Mouse (Mus musculus) WW6 (cell line): ENCODE results near the gene Tob2.

Experiments
- DNase-seq: peaks from one replicate; pipeline ENCODE4 v3.0.0-alpha.2; 2013; ENCODE audit warnings: low read depth, low spot score

Gene Tob2

DNA sequence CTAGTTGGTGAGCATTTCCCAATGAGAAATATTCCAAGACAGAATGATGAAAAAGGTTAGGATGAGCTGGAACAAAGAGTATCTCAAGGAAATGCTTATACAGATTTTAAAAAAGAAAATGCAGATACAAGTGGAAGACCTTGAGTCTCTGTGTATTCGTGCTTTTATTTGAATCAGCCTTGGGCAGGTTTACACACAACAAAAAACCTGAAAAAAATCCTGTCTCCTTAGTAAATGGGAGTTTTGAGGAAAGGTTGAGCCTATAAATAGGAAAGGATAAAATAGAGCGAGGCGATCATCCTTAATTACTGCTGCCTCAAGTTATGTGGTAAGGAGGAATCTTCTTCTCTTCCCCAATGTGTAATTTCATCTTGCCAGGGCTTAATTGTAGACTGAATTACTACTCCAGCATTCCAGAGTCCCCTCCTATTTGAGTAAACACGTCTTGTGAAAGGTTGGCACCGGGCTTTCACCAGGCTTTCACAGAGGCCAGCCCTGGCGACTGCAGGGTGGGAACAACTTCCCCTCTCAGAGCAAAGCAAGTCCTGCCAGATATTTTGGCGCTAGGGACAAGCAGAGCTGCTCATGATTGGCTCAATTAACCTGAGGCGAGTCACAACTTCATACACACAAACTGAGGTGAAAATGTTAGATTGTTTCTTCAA is 2.0 kb upstream of the Tob2 start:
- DNase-seq = no peak

DNA sequence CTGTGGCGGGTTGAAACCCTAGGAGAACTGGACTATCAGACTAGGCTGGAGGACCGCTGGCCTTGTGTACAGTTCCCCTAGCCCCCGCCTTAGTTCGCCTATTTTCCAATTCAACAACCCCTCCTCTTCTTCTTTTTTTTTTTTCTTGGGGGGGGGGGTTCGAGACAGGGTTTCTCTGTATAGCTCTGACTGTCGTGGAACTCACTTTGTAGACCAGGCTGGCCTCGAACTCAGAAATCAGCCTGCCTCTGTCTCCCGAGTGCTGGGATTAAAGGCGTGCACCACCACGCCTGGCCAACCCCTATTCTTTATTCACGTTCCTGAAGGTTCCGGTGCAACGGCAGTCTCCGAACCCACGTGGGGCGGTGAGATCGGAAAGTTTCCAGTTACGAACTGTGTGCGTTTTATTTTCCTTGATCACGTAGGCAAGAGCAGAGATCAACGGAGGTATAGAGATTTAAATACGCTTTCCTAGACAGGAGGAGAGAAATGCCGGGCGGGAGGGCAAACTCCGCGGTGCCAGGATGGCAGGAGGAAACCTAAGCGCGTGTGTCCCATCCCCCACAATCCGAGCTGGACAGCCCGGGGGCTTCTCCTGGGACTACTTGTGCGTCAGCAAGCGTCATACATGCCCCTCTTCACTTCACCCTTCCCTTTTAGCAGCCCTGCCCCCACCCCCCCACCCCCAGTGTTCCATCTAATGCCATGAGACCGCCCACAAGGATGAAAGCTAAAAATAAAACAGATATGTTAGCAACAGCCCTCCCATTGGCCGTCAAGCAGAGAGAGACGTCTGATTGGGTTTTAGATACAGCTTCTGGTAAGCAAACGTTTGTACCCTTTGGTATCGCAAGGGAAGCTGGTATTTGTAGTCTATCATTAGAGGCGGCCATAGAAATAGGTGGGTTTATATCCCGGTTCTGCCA is 997 bp upstream of the Tob2 start:
- DNase-seq = peak; percentile 76

DNA sequence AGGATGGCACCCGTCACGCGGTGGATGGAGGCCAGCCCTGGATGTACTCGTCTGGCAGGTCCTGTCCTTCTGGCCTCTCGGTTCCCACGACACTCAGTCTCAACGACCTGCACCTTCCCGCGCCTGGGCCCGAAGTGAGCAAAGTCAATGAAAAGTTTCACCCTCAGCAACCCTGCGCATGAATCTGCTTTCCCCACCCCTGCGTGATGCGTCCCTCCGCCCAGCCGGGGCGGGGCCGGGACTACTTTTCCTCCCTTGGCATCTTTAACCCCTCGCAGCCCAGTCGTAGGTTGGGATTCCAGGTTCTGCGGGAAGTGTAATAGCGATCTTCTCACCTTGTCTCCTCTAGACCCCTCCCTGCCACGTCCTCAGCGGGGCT is 469 bp downstream of the Tob2 start:
- peak; percentile 64 for DNase-seq

DNA sequence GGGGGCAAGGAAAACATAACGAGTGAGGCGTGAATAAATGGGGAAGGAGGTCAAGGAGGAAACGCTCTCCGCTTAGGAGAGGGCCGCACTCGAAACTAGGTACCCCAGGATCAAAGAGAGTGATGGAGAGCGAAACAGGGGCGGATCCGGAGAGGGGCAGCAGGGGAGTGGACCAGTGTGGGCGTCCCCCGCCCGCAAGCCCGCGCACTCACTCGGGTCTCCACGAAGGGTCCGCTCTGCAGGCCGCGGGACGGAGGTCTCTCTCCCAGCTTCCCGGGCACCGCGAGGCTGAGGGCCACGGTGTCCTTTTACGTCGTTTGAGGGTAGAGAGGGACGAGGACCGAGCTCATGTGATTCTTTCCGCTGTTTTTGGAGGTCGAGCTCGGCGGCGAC is 876 bp downstream of the Tob2 start:
- no peak for DNase-seq

DNA sequence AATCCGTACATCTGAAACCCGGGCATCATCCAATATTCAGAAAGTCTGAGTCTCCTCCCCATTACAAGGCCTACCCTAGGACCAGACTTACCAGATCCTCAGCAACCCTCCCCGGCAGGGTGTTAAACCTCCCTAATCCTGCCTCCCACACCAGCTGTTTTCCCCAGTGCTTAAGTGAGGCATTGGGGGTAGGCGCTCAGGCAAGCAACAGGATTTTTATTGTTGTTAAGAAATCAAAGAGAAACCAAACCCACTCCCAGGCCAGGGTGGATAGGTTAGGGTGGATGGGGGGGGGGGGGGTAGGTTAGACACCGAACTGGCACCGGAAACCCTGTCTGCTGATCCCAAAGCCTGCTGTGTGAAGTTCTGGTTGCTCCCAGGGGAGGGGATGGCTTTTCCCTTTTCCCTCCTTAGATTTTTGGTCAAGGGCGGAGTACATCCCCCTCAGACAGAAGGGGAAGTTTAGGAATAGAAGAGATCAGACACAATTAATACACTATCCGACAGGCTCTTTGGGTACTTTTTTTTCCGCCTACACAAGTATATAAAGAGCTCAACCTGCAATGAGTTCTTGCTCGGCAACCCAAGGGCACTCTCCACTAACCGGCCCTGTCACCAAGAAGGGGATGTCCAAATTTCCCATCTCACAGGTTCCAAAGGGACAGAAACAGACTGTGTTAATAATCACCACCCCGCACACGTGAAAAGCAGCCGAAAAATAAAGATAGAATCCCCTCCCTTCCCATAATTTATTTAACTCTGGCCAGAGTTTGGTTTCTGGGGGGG is 1.5 kb downstream of the Tob2 start:
- DNase-seq = no peak

DNA sequence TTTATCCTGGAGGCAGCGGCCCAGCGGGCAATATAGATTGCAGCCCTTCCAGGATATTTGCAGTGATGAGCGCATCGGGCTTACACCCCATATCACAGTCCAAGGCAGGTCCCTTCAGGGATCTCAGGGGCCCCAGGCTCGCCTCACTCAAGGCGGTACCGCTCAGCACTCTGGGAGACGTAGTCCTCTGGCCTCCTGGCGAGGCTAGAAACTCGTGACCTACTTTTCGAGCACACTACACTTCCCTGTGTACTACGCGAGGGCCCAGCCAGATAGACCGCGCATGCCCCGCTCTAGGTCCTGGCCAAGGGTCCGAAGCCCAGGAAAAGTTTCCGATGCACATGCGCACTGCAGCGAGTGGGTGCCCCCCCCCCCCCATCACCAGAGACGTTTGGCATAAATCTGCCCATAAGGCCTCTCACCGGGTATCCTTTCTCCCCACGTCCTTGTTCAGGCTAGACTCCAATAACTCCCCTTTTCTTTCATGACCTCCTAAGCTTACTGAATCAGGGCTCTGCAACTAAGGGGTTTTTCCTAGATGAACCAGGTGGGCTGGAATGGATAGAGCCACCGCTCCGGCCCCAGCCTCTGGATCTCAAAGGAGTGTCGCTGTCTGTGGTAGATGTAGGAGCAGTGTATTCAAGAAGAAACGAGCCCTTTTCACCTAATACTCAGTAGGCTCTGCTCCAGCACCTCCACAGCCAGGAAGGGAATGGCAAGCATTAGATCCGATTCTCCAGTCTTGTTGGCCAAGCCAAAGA is 2.4 kb downstream of the Tob2 start:
- DNase-seq = peak; percentile 67

DNA sequence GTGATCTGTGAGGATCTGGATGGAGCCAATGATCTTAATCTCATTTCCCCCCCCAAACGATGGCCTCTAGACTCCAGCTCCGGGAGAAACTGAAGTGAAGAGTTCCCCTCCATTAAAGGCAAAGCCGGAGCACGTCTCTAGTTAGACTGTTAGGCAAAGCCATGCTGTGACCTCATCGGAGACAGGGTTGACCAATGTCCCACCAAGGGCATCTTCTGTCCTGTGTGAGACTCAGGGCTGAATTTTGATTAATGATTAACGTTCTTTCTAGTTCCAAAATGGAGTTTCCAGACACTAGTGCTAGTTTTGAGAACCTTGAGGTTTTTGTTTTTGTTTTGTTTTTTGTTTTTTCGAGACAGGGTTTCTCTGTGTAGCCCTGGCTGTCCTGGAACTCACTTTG is 5.5 kb downstream of the Tob2 start:
- no peak for DNase-seq

DNA sequence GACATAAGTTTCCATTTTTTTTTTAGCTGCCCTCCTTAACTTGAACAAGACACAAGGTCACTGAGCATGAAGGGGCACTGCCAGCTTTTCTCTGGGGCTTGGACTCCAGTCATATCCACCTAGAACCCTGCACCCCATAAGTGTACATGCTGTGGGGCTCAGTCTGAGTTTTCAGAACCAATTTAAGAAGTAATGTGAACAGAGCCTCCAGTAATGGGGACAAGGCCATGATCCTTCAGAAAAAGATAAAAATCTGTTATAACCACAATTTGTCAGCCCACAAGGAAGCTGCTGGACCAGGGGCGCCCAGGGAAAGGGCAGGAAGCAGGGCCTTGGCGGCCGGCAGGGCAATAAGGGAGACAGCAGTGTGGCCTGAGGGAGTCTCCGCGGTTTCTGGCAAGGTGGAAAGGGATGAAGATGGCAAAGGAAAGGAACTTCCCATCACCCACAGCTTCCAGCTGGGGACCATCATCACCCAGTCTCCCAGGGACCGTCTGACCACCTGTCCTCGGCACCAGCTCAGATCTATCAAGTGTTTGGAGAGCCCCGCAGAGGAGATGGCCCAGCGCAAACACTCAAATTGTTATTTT is 6.1 kb downstream of the Tob2 start:
- DNase-seq = no peak

DNA sequence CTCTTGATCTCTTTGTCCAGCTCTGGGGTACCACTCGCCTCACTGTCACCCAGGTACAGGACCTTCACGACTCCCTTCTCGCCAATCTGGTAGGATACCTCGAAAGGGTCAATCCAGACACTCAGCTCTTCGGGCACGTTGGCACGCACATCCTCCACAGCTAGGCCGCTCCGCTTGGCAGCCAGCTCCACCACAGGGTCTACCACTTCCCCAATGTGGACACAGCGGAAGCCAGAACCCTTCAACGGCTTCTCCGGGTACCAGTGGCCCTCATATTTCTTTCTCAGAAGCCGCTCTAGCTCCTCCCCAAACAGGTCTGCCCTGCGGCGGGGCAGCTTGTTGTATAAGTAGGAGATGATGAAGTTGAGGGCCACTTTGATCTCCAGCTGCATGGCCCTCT is 7.2 kb downstream of the Tob2 start:
- DNase-seq = no peak

DNA sequence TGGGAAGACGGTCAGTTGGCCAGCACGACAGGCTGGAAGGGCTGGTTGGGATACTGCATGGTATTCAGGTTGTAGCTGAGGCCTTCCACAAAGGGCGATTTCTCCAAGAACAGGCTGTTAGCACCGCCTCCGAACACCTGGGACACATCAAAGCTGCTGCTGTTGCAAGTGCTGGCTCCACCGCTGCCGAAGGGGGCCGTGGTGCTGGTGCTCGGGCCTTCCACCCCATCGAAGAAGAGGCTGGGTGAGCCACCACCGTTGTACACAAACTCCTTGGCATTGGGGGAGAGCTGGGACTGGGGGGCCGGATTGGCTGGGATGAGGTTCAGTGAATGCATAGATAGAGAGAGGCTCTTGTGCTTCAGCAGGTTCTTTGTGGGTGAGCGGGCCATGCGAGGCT is 7.9 kb downstream of the Tob2 start:
- no peak for DNase-seq

DNA sequence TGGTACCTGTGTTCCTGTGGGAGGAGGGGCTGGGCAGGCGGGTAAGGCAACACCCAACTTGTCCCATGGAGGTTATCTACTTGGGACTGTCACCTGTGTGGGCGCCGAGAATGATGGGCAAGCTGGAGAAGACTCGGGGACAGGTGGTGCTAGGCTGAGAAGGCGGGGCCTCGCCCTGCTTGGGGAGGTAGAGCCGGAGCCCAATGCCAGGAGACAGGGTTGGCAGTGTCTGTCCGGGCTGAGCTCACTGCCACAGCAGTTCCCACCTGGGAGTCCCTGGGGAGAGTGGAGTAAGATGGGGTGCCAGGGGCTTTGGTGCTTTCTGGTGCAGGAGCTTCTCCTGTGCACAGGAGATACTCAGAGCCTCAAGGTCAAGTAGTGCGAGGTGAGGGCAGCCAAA is 9.5 kb downstream of the Tob2 start:
- DNase-seq = no peak

DNA sequence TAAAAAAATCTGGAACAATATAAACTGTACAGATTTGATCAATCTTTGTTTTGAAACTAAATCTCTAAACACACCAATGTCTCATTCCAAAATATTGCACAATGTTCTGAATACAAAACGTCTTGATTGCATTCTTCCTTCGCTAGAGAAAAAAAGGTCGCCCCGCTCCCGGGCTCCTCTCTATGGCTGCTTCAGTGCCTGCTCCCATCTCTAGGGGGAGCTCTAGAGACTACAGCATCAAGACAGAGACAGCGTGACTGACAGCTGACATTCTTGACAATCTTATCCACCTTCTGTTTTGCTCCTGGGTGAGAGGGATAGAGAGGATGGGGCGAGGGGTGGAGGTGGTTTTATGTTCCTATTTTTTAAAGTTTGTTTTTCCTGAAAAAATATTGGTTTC is 10.3 kb downstream of the Tob2 start:
- DNase-seq = no peak

DNA sequence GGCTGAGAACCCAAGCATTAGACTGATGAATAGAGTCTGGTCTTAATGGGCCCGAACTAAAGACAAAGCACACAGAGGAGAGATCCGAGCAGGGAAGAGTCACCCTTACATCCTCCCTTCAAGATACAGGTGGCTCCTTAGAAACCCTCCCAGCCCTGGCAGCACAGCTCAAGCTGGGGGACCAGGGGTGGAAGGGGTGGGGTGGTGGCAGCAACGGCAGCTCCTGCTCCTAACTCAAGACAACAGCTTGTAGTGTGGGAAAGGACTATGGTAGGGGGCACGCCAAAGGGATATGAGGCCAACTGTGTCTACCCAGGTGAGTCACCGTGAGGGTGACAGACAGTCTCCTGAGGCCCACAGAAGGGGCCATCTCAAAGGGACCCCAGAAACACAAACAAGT is 10.7 kb downstream of the Tob2 start:
- DNase-seq = no peak

DNA sequence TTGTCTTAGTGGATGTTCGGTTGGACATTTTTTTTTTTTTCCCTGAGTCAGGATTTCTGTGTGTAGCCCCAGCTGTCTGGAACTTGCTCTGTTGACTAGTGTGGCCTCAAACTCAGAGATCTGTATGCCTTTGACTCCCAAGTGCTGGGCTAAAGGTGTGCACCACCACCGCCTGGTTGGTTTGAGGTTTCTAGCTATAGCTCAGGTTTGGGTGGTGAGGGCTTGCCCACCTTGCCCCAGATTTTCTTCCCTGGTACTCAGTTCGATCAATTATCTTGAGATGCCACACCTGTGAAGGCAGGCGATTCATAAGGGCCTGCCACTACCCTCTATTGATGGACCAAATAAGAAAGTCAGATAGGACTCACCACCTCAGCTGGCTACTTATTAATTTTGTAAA is 11.4 kb downstream of the Tob2 start:
- DNase-seq = no peak

DNA sequence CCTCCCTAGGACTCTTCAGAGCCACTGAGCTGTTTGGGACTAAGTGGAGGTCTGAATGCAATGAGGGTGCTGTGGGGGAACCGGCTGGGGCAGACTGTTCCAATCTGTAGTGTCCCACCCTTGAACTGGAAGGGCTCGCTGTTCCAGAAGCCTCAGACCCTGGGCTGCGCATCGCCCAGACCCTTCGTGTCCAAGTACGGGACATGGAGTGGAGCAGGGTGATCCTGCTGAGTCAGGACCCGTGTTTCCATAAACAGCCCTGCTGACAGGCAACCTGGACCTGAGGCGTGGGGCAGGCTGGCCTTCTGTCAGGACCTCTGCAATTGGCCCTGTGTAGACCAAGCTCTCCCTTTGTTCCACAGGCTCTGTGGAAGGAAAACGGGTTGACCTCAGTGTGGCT is 11.8 kb downstream of the Tob2 start:
- no peak for DNase-seq

DNA sequence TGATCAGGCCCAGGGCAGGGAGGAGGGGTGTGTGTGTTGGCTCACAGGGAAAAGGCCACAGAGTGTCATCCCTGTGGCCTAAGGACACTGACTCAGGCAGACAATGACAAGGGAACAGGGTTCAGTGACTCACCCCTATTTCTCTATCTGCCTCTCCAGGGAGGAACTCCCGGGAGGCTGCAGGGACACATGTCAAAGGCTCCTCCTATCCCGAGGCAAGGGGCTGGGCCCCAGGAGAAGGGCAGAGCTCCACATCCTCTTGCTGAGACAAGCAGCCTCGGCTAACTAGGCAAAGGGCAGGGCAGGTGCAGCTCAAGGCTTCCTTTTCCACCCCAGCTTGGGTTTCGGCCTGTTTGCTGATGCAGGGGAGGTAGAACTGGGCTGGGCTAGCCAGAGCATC is 12.9 kb downstream of the Tob2 start:
- DNase-seq = no peak

DNA sequence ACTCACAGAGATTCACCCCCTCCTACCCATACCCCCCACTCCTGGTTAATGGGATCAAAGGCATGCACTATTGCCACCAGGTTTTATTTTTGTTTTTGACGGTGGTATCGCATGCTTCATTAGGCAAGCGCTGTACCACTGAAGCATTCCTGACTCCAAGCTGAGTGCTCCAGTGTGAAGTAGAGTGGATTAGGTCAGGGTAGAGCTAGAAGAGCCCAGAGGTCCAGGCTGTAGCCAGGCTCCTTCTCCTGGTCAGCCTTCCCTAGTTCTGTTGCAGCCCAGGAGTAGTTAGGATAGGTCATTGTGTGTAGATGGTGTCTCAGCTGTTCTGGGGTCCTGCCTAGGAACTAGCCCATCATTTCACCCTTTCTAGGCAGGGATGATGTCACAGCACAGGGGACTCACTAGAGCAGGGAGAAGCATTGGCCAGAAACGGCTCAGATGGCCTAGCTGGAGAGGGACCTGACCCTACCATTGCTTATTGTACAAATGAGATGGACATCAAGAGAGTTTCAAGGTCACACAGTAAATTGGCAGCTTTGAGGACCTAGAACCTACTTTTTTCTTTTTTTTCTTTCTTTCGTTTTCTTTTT is 13.5 kb downstream of the Tob2 start:
- DNase-seq = no peak

DNA sequence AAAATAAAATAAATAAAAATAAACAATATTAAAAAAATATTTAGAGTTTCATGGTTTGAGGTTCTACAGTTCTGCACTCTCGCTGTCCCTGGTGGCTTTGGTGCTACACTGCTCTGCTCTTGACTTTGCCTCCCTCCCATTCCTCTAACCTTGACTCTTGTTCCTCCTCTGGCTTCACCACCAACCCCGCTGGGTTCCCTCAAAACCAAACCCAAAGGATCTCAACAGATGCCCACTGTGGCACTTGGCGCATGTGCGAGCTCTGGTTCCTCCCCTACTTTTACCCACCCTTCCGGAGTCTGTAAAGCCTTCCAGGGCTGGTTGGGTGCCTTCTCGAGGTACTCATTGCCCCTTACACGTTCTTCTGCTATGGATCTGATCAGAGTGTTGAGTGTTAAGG is 16.3 kb downstream of the Tob2 start:
- no peak for DNase-seq

DNA sequence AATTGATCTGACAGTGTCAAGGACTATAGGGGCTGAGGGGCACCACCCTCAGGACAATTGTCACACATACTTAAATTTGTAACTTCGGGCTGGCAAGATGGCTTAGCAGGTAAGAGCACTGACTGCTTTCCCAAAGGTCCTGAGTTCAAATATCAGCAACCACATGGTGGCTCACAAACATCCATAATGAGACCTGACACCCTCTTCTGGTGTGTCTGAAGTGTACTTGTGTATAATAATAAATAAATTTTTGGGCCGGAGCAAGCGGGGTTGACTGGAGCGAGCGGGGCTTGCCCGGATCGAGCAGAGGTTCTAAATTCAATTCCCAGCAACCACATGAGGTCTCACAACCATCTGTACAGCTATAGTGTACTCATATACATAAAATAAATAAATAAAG is 18.3 kb downstream of the Tob2 start:
- DNase-seq = no peak

DNA sequence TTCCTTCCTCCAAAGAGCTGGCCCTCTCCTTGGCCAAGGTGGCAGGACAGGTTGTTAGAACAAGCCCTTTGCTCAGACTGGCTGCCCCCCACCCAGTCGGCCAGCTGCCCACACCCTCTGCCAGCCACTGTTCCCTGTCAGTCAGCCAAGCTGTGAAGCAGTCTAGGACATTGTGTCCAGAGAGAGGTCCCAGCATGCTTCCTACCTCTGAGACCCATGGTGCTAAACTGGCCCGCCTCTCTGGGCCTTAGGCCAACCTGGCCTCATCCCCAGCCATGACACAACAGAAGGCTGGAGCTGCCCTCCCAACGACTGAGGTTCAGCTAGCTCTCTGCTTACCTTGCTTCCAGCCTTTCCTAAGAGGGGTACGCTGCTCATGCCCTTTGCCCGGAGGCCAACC is 19.0 kb downstream of the Tob2 start:
- DNase-seq = no peak
